Mouse (Mus musculus) limb, embryonic 11.5 days (tissue): ENCODE results near the gene Majin. TPM values are rescaled to one million over a fixed set of nuclear protein-coding genes. Genes with fewer than 3 reads are reported as not detected.
A peak's percentile ranks its signal among the peaks of the same experiment; 100 is the strongest.

Source experiments
- ATAC-seq: fragments of 200-750 bp; cut with Nextera tagmentation; 2 replicates; pipeline ENCODE4 v1.8.0; 2017; ENCODE audit warnings: low read depth; ENCODE audit not compliant: insufficient number of reproducible peaks, low FRiP score, low TSS enrichment
- DNase-seq: peaks from one replicate; pipeline ENCODE4 v3.0.0-alpha.2; 2015; ENCODE audit warnings: low spot score
- H3K27ac ChIP-seq: fragments of 300-500 bp; sonication (generic); replicated peaks from 2 replicates; pipeline ENCODE4 v1.5.1; 2014; ENCODE audit warnings: low read depth, mild to moderate bottlenecking, low read length
- H3K27me3 ChIP-seq: fragments of 300-500 bp; sonication (generic); 2 replicates; pipeline ENCODE4 v1.6.1; 2014; ENCODE audit warnings: mild to moderate bottlenecking, low read length, mixed read lengths; ENCODE audit not compliant: control insufficient read depth, insufficient read depth
- H3K36me3 ChIP-seq: fragments of 300-500 bp; sonication (generic); 2 replicates; pipeline ENCODE4 v1.6.1; 2014; ENCODE audit warnings: mild to moderate bottlenecking, low read length, moderate library complexity, mixed read lengths; ENCODE audit not compliant: control insufficient read depth, insufficient read depth
- H3K4me1 ChIP-seq: fragments of 300-500 bp; sonication (generic); 2 replicates; pipeline ENCODE4 v1.6.1; 2014; ENCODE audit warnings: low read length, mixed read lengths; ENCODE audit not compliant: control insufficient read depth, insufficient read depth
- H3K4me2 ChIP-seq: fragments of 300-500 bp; sonication (generic); 2 replicates; pipeline ENCODE4 v1.6.1; 2014; ENCODE audit warnings: low read depth, mild to moderate bottlenecking, moderate library complexity; ENCODE audit not compliant: severe bottlenecking
- H3K4me3 ChIP-seq: fragments of 300-500 bp; sonication (generic); 2 replicates; pipeline ENCODE4 v1.5.1; 2014; ENCODE audit warnings: low read depth, low read length
- H3K9ac ChIP-seq: fragments of 300-500 bp; sonication (generic); 2 replicates; pipeline ENCODE4 v1.6.1; 2014; ENCODE audit warnings: mild to moderate bottlenecking, low read length
- H3K9me3 ChIP-seq: fragments of 300-500 bp; sonication (generic); 2 replicates; pipeline ENCODE4 v1.6.1; 2016; ENCODE audit warnings: low read length; ENCODE audit not compliant: control insufficient read depth
- WGBS: fragments of 180-500 bp; shearing (Covaris S2); extraction: QIAGEN DNeasy Blood & Tissue Kit; methylation state at CpG from one replicate; pipeline ENCODE4 v1.1.7; 2014; 5-methylcytosine and 5-hydroxymethylcytosine counted together
- polyA plus RNA-seq: library from polyadenylated mRNA; unstranded; fragments of >200 nt; fragmentation: Nextera tagmentation; extraction: Ambion mirVana; gene quantifications from 2 replicates; pipeline ENCODE4 v1.2.1, GENCODE M21; 2014

The Majin gene
- polyA plus RNA-seq, 1 experiment from 2014 or later: not detected

DNA sequence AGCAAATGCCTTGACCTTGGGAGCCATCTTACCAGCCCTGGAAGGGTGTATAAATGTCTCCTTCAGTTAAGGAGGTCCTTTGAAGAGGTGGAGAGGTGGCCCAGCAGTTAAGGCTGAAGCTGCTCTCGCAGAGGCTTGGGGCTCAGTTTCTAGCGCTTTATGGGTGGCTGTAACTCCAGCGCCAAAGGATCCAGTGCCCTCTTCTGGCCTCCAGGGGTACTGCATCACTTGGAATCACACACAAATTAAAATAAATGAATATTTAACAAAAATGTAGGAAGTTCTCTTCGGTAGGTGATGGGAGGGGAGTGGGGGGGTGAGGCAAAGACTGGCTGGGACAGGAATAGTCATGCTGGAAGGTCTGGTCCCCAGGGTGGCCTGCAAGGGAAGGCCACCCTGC, 76.8 kb downstream of the Majin start:
- DNase-seq (no peak), ATAC-seq (no peak)
- peaks cover 19% of the 10 kb centered on the region for H3K36me3 ChIP-seq
- WGBS: 80% methylated on average over 4 of the region's 4 CpGs
- H3K27me3 ChIP-seq: no peaks in the 10 kb centered on the region
- no peak overlapping the region for H3K9ac ChIP-seq
- no peak overlapping the region for H3K4me2 ChIP-seq
- no peak overlapping the region for H3K4me3 ChIP-seq
- no peaks in the 10 kb centered on the region for H3K4me1 ChIP-seq
- peaks cover 2% of the 10 kb centered on the region; the same call in 1 of the 2 replicates for H3K9me3 ChIP-seq
- no peak overlapping the region for H3K27ac ChIP-seq

DNA sequence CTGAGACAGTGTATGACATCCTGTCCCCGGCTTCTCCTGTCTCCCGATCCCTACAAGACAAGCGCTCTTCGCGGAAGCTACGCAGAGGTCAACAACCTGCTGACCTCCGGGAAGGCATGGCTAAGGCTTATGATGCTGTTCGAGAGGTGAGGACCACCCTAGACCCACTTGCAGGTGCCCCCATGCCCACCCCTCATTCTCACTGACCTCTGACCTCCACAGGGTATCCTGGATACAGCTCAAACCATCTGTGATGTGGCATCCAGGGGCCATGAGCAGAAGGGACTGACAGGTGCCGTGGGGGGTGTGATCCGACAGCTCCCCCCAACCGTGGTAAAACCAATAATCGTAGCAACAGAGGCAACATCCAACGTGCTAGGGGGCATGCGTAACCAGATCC, 77.2 kb downstream of the Majin start:
- H3K27me3 ChIP-seq: no peaks in the 10 kb centered on the region
- peaks cover 2% of the 10 kb centered on the region; the same call in 1 of the 2 replicates for H3K9me3 ChIP-seq
- H3K36me3 ChIP-seq: peaks cover 17% of the 10 kb centered on the region
- no peak overlapping the region for H3K9ac ChIP-seq
- H3K27ac ChIP-seq: no peak overlapping the region
- ATAC-seq (no peak), DNase-seq (no peak)
- H3K4me3 ChIP-seq: no peak overlapping the region
- WGBS: 93% methylated on average over 14 of the region's 14 CpGs
- H3K4me1 ChIP-seq: no peaks in the 10 kb centered on the region
- no peak overlapping the region for H3K4me2 ChIP-seq

DNA sequence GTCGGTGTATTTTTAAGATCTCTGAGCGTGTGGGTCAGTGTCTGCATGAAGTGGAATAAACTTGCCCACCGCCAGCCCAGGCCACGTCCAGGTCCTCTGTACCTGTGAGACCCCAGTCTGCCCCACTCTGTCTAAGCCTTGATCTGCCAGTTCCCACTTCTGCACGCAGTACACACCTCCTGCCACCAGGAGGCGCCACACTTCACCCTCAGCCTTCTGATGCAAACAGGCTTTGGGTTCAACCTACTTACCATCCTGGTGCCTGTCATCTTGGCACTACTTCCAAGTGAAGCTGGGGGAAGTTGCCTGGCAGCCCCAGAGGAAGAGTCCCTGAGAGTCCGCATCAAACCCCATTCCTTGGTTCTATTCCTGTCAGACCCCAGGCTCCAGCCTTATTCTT, 78.0 kb downstream of the Majin start:
- Histone ChIP-seq H3K4me3 (no peak overlapping the region), H3K27me3 (no peaks in the 10 kb centered on the region), H3K4me1 (no peaks in the 10 kb centered on the region), H3K36me3 (peaks cover 15% of the 10 kb centered on the region), H3K27ac (no peak overlapping the region), H3K4me2 (no peak overlapping the region), H3K9ac (no peak overlapping the region), H3K9me3 (peaks cover 2% of the 10 kb centered on the region; the same call in 1 of the 2 replicates)
- ATAC-seq (no peak), DNase-seq (peak; percentile 82)
- WGBS: 62% methylated on average over 7 of the region's 7 CpGs

- H3K4me3 ChIP-seq: no peak overlapping the region
- ATAC-seq (no peak), DNase-seq (no peak)
- H3K4me1 ChIP-seq: no peaks in the 10 kb centered on the region
- no peaks in the 10 kb centered on the region for H3K27me3 ChIP-seq
- H3K27ac ChIP-seq: no peak overlapping the region
- H3K9me3 ChIP-seq: peaks cover 2% of the 10 kb centered on the region; the same call in 1 of the 2 replicates
- H3K9ac ChIP-seq: no peak overlapping the region
- H3K36me3 ChIP-seq: peaks cover 15% of the 10 kb centered on the region
- WGBS: 92% methylated on average over 8 of the region's 8 CpGs
- no peak overlapping the region for H3K4me2 ChIP-seq
Observed at GRCm38 (mm10) chr19:6262839-6263433, 78.7 kb downstream of the Majin start.

GRCm38 (mm10) chr19:6264200-6264599, 80.0 kb downstream of the Majin start:
- H3K4me1 ChIP-seq: no peaks in the 10 kb centered on the region
- WGBS: 65% methylated on average over 9 of the region's 9 CpGs
- no peak overlapping the region for H3K9ac ChIP-seq
- H3K27ac ChIP-seq: no peak overlapping the region
- H3K4me2 ChIP-seq: no peak overlapping the region
- H3K4me3 ChIP-seq: no peak overlapping the region
- peaks cover 2% of the 10 kb centered on the region; the same call in 1 of the 2 replicates for H3K9me3 ChIP-seq
- H3K27me3 ChIP-seq: no peaks in the 10 kb centered on the region
- ATAC-seq: no peak
- no peak for DNase-seq
- peaks cover 7% of the 10 kb centered on the region for H3K36me3 ChIP-seq

DNA sequence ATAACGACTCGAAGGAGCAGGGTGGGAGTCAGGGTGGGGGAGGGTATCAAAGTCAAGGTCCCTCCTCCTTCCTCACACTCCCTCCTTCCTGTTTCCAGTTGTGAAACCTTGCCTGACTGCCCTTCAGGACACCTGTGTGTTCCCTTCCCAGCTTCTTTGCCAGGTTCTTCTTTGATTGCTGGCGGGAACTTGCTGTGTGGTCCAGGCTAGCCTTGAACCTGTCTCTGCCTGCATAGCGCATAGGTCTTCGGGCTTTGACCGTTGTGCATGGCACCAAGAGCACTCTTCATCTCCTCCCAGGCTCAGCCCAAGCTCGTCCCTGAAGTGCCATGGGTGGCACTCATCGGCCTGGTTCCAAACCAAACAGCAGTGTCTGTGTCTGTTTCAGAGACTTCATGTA, 80.8 kb downstream of the Majin start:
- no peak for DNase-seq

GRCm38 (mm10) chr19:6265727-6266182, 81.6 kb downstream of the Majin start:
- DNase-seq: no peak
- ATAC-seq: no peak
- peaks cover 2% of the 10 kb centered on the region; the same call in 1 of the 2 replicates for H3K36me3 ChIP-seq
- H3K4me2 ChIP-seq: no peak overlapping the region
- peaks cover 1% of the 10 kb centered on the region; the same call in 1 of the 2 replicates for H3K9me3 ChIP-seq
- H3K27ac ChIP-seq: no peak overlapping the region
- H3K27me3 ChIP-seq: no peaks in the 10 kb centered on the region
- no peak overlapping the region for H3K4me3 ChIP-seq
- H3K9ac ChIP-seq: no peak overlapping the region
- H3K4me1 ChIP-seq: no peaks in the 10 kb centered on the region
- WGBS: 67% methylated on average over 6 of the region's 6 CpGs

More for the DNA sequence above, 80.8 kb downstream of the Majin start:
- Histone ChIP-seq H3K27me3 (no peaks in the 10 kb centered on the region), H3K4me2 (no peak overlapping the region), H3K36me3 (peaks cover 5% of the 10 kb centered on the region), H3K9ac (no peak overlapping the region), H3K9me3 (peaks cover 2% of the 10 kb centered on the region; the same call in 1 of the 2 replicates), H3K27ac (no peak overlapping the region), H3K4me1 (no peaks in the 10 kb centered on the region), H3K4me3 (no peak overlapping the region)
- WGBS: 87% methylated on average over 8 of the region's 8 CpGs
- no peak for ATAC-seq

- DNase-seq (no peak), ATAC-seq (no peak)
- Histone ChIP-seq H3K4me3 (no peak overlapping the region), H3K36me3 (no peaks in the 10 kb centered on the region), H3K4me2 (no peak overlapping the region), H3K9ac (no peak overlapping the region), H3K27ac (no peak overlapping the region), H3K27me3 (no peaks in the 10 kb centered on the region), H3K4me1 (no peaks in the 10 kb centered on the region), H3K9me3 (no peaks in the 10 kb centered on the region)
- 52% methylated on average over 11 of the region's 11 CpGs for WGBS
Observed at GRCm38 (mm10) chr19:6267306-6268169, 83.3 kb downstream of the Majin start.
